Mouse (Mus musculus) liver, embryonic 15.5 days (tissue): ENCODE data around the gene Gm49336. TPM values are rescaled to one million over a fixed set of nuclear protein-coding genes. Genes with fewer than 3 reads are reported as not detected.

Source experiments
- microRNA counts: library from miRNA; unstranded; fragments of <30 nt; microRNA quantifications from one replicate; lab custom pipeline; 2016
- microRNA-seq: library from miRNA; unstranded; fragments of <30 nt; microRNA quantifications from one replicate; pipeline ENCODE4, GENCODE M21; 2016
- polyA plus RNA-seq: library from polyadenylated mRNA; unstranded; fragments of >200 nt; fragmentation: Nextera tagmentation; extraction: Ambion mirVana; gene quantifications from 2 replicates; pipeline ENCODE4 v1.2.1, GENCODE M21; 2015

The Gm49336 gene
- polyA plus RNA-seq, 1 experiment from 2014 or later, result 27.6 TPM

MicroRNAs encoded within 50 kb of the gene (microRNA counts, 519-probe panel; counts per million panel counts)
- microRNA mmu-miR-719 (lab: Ali Mortazavi, UCI), result not detected

Small RNA genes within 50 kb of the gene (microRNA-seq; reads per million reads assigned to microRNA genes)
- gene Mir719, result not detected

Other genes with a start within 250 kb of the Gm49336 start
- 3.5 and 4.9 TPM in 2 replicates for gene Atp8a2, start 54.3 kb downstream of the Gm49336 start, polyA plus RNA-seq
- 0.05 TPM in 1 of 2 replicates, not detected in the other for gene Nupl1, start 76 bp downstream of the Gm49336 start, polyA plus RNA-seq
- gene Mtmr6, start 13.7 kb upstream of the Gm49336 start, polyA plus RNA-seq, result 13.6 and 13.7 TPM in 2 replicates
- gene Amer2, start 121.8 kb upstream of the Gm49336 start, polyA plus RNA-seq, result 0.48 and 0.68 TPM in 2 replicates